Mouse (Mus musculus): ENCODE results near the gene Surf2.
A peak's percentile ranks its signal among the peaks of the same experiment; 100 is the strongest.

- TF ChIP-seq CTCF (IDR thresholded peaks at IDR 0.05; ENCODE audit: extremely low read depth, insufficient read length, insufficient replicate concordance, low read depth, low read length) (peak; percentile 1; the same call in 1 of the 2 replicates), POLR2A (IDR thresholded peaks at IDR 0.05; ENCODE audit: low read depth, low read length) (no peak)
Measured at GRCm38 (mm10) chr2:26956811-26957487, 40.8 kb downstream of the Surf2 start.

Data from small intestine, adult 2 months (tissue).